Mouse (Mus musculus) myocyte (in vitro differentiated cells): ENCODE data around the gene Gsdmc4.
"Not testable (repeated sequence)": the region's sequence is repeated elsewhere in the genome, so short reads cannot be mapped to it uniquely, and the experiment has no call there.

Experiments used
- CEBPB ChIP-seq: IDR thresholded peaks from 2 replicates; pipeline ENCODE4 v1.6.1; 2011; ENCODE audit warnings: mild to moderate bottlenecking, moderate library complexity; ENCODE audit not compliant: poor library complexity, insufficient read depth, severe bottlenecking
- E2F4 ChIP-seq: IDR thresholded peaks from one replicate; pipeline ENCODE4 v1.6.1; 2011; ENCODE audit warnings: mild to moderate bottlenecking, control low read depth, moderate library complexity; ENCODE audit not compliant: insufficient read depth
- MAX ChIP-seq: IDR thresholded peaks from one replicate; pipeline ENCODE4 v1.6.1; 2011; ENCODE audit warnings: low read depth, mild to moderate bottlenecking, control low read depth
- MYOD1 ChIP-seq, 3 experiments: IDR thresholded peaks; one replicate each; pipeline ENCODE4 v1.6.1; 2011; ENCODE audit warnings: control low read depth in 2 of 3, low read depth in 2 of 3, mild to moderate bottlenecking in 2 of 3, moderate library complexity in 1 of 3; ENCODE audit not compliant: insufficient read length in 2 of 3, control insufficient read depth in 1 of 3
- MYOG ChIP-seq, 3 experiments: IDR thresholded peaks; one replicate each; pipeline ENCODE4 v1.6.1; 2011; ENCODE audit warnings: control low read depth in 2 of 3, low read depth in 2 of 3, mild to moderate bottlenecking in 2 of 3; ENCODE audit not compliant: insufficient read length in 2 of 3, control insufficient read depth in 1 of 3, insufficient read depth in 1 of 3
- POLR2A ChIP-seq: IDR thresholded peaks from one replicate; pipeline ENCODE4 v1.6.1; 2011; ENCODE audit warnings: low read depth, mild to moderate bottlenecking, control low read depth, moderate library complexity; ENCODE audit not compliant: insufficient read length
- POLR2AphosphoS2 ChIP-seq: IDR thresholded peaks from one replicate; pipeline ENCODE4 v1.6.1; 2011; ENCODE audit warnings: low read depth, control low read depth; ENCODE audit not compliant: insufficient read length
- SRF ChIP-seq: IDR thresholded peaks from one replicate; pipeline ENCODE4 v1.6.1; 2011; ENCODE audit warnings: low read depth; ENCODE audit not compliant: control insufficient read depth, insufficient read length
- TCF12 ChIP-seq: IDR thresholded peaks from one replicate; pipeline ENCODE4 v1.6.1; 2011; ENCODE audit warnings: mild to moderate bottlenecking, control low read depth; ENCODE audit not compliant: poor library complexity, insufficient read depth, severe bottlenecking
- USF1 ChIP-seq: IDR thresholded peaks from one replicate; pipeline ENCODE4 v1.6.1; 2011; ENCODE audit warnings: low read depth, mild to moderate bottlenecking, control low read depth, moderate library complexity

GRCm38 (mm10) chr15:63921618-63922017 is 9.5 kb upstream of the Gsdmc4 start:
- TF ChIP-seq POLR2A; MYOG (IDR thresholded peaks at IDR 0.05; ENCODE audit: control insufficient read depth in 1 of 3, insufficient read depth in 1 of 3, insufficient read length in 2 of 3, low read depth in 2 of 3); USF1; MYOD1 (IDR thresholded peaks at IDR 0.05; ENCODE audit: control insufficient read depth in 1 of 3, insufficient read length in 2 of 3, low read depth in 2 of 3); E2F4; POLR2AphosphoS2; TCF12; MAX; CEBPB; SRF: not testable (repeated sequence)
